Mouse (Mus musculus) liver, adult 2 months (tissue): ENCODE results near the gene Sap30l. TPM values are rescaled to one million over a fixed set of nuclear protein-coding genes. Genes with fewer than 3 reads are reported as not detected.

ENCODE experiments used
- DNase-seq: peaks from one replicate; pipeline ENCODE4 v3.0.0-alpha.2; 2011; ENCODE audit warnings: low read depth, low spot score; ENCODE audit errors: extremely low read depth
- H3K27ac ChIP-seq: fragments of 200-500 bp; replicated peaks from 2 replicates; pipeline ENCODE4 v1.5.1; 2012; ENCODE audit warnings: low read depth, mild to moderate bottlenecking, control low read depth, inconsistent platforms, low read length; ENCODE audit not compliant: insufficient read depth
- H3K27me3 ChIP-seq: fragments of 200-500 bp; 2 replicates; pipeline ENCODE4 v1.6.1; 2012; ENCODE audit warnings: mild to moderate bottlenecking, moderate library complexity, low read length, inconsistent platforms; ENCODE audit not compliant: control insufficient read depth, insufficient read depth
- H3K36me3 ChIP-seq: fragments of 200-500 bp; 2 replicates; pipeline ENCODE4 v1.6.1; 2012; ENCODE audit warnings: low read length, inconsistent platforms; ENCODE audit not compliant: control insufficient read depth, insufficient read depth
- H3K4me1 ChIP-seq: fragments of 200-500 bp; 2 replicates; pipeline ENCODE4 v1.6.1; 2011; ENCODE audit warnings: low read length; ENCODE audit not compliant: control insufficient read depth, insufficient read depth
- H3K4me3 ChIP-seq: fragments of 200-500 bp; 2 replicates; pipeline ENCODE4 v1.5.1; 2011; ENCODE audit warnings: low read depth, mild to moderate bottlenecking, control low read depth, low read length, moderate library complexity; ENCODE audit not compliant: insufficient read depth
- H3K79me2 ChIP-seq: fragments of 200-500 bp; 2 replicates; pipeline ENCODE4 v1.6.1; 2012; ENCODE audit warnings: inconsistent platforms, mild to moderate bottlenecking, low read length, moderate library complexity; ENCODE audit not compliant: control insufficient read depth, insufficient read depth
- H3K9ac ChIP-seq: fragments of 200-500 bp; 2 replicates; pipeline ENCODE4 v1.6.1; 2012; ENCODE audit warnings: low read depth, mild to moderate bottlenecking, control low read depth, inconsistent platforms, low read length
- CTCF ChIP-seq: fragments of 200-500 bp; IDR thresholded peaks from 2 replicates; pipeline ENCODE4 v1.5.1; 2011; ENCODE audit warnings: low read depth, low read length, control low read depth
- POLR2A ChIP-seq: fragments of 200-500 bp; IDR thresholded peaks from 2 replicates; pipeline ENCODE4 v1.6.1; 2011; ENCODE audit warnings: low read length, control low read depth; ENCODE audit not compliant: insufficient read depth; ENCODE audit errors: extremely low read depth
- WGBS: fragments of 180-500 bp; shearing (Covaris S2); methylation state at CpG from one replicate; pipeline ENCODE4 v1.1.7; 2018; 5-methylcytosine and 5-hydroxymethylcytosine counted together
- polyA plus RNA-seq: library from polyadenylated mRNA; depleted of rRNA; stranded (reverse); fragments of >200 nt; gene quantifications from 2 replicates; pipeline ENCODE4 v1.2.3, GENCODE M21; 2012
- total RNA-seq: library from RNA; depleted of rRNA; stranded (reverse); fragments of >200 nt; gene quantifications from 2 replicates; pipeline ENCODE4 v1.2.3, GENCODE M21; 2014

Gene Sap30l
- total and polyA plus RNA-seq, 2 experiments = 22.4 to 24.5 TPM

DNA sequence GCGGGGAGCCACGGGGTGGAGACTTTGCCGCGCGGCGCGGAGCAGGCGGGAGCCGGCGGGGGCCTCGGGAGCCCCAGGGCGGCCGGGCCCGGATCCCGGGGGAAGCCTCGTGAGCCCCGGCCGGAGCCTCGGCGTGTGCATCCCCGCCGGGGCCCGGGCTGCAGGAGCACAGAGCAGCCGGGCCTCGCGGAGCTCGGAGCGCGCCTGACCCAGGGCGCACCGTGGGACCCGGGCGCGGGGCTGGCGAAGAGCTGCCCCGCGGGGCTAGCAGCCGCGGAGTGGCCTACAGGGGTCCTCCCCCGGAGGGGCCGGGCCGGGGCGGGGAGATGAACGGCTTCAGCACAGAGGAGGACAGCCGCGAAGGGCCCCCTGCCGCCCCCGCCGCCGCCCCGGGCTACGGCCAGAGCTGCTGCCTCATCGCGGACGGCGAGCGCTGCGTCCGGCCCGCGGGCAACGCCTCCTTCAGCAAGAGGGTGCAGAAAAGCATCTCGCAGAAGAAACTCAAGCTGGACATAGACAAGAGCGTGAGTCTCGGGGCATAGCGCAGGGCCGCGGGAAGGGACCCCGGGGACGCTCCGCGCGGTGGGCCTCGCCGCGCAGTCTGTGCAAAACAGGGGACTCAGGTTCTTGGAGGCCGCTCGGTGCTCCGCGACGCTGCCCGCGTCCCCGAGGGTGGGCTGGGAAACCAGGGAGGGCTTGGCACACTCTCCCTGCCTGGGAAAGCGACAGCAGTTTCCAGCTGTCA, 501 bp downstream of the Sap30l start:
- peak overlapping the region; percentile 86 for H3K9ac ChIP-seq
- H3K27me3 ChIP-seq = no peaks in the 10 kb centered on the region
- peak; percentile 13 for DNase-seq
- no peaks in the 10 kb centered on the region for H3K36me3 ChIP-seq
- H3K27ac ChIP-seq = no peak overlapping the region
- peaks cover 11% of the 10 kb centered on the region for H3K79me2 ChIP-seq
- peak overlapping the region; percentile 91 for H3K4me3 ChIP-seq
- peaks cover 6% of the 10 kb centered on the region; the same call in 1 of the 2 replicates for H3K4me1 ChIP-seq
- under 1% methylated on average over 84 of the region's 85 CpGs for WGBS
- TF ChIP-seq CTCF (no peak), POLR2A (no peak)

GRCm38 (mm10) chr11:57802511-57802870, 1.1 kb downstream of the Sap30l start:
- 2% methylated on average over 18 of the region's 18 CpGs for WGBS
- no peaks in the 10 kb centered on the region for H3K27me3 ChIP-seq

DNA sequence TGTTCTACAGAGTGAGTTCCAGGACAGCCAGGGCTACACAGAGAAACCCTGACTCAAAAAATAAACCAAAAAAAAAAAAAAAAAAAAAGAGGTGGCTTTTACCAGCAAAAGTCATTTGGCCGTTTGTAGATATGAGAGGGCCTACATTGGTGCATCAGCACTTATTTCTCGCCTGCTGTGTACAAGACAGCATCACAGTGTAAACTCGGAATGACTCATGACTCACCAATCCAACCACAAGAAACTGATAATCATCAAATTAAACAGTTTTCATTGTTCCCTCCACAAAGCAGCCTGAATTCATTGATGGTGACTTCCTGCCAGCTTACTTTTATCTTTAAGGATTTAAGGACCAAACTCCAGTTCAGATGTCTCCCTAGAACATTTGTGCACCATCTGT, 3.6 kb downstream of the Sap30l start:
- DNase-seq = no peak
- Histone ChIP-seq H3K9ac (no peak overlapping the region), H3K79me2 (peaks cover 11% of the 10 kb centered on the region), H3K4me3 (no peak overlapping the region), H3K27ac (no peak overlapping the region), H3K27me3 (no peaks in the 10 kb centered on the region), H3K4me1 (peaks cover 6% of the 10 kb centered on the region; the same call in 1 of the 2 replicates), H3K36me3 (peaks cover 5% of the 10 kb centered on the region)
- TF ChIP-seq POLR2A = no peak
- WGBS = 78% methylated on average over 3 of the region's 3 CpGs

More at GRCm38 (mm10) chr11:57802511-57802870, 1.1 kb downstream of the Sap30l start:
- H3K79me2 ChIP-seq = peaks cover 11% of the 10 kb centered on the region
- H3K4me1 ChIP-seq = peaks cover 6% of the 10 kb centered on the region; the same call in 1 of the 2 replicates
- H3K36me3 ChIP-seq = no peaks in the 10 kb centered on the region
- no peak overlapping the region for H3K27ac ChIP-seq
- peak overlapping the region; percentile 91 for H3K4me3 ChIP-seq
- peak overlapping the region; percentile 86 for H3K9ac ChIP-seq
- no peak for TF ChIP-seq CTCF
- no peak for TF ChIP-seq POLR2A
- DNase-seq = peak; percentile 6

- WGBS = 92% methylated on average over 17 of the region's 17 CpGs
- no peak for TF ChIP-seq POLR2A
- no peak for TF ChIP-seq CTCF
- Histone ChIP-seq H3K4me1 (no peaks in the 10 kb centered on the region), H3K79me2 (no peaks in the 10 kb centered on the region), H3K9ac (no peak overlapping the region), H3K27me3 (no peaks in the 10 kb centered on the region), H3K4me3 (no peak overlapping the region), H3K27ac (no peak overlapping the region), H3K36me3 (peaks cover 5% of the 10 kb centered on the region)
- DNase-seq = peak; percentile 4
Measured at GRCm38 (mm10) chr11:57809017-57809731, 7.7 kb downstream of the Sap30l start.

DNA sequence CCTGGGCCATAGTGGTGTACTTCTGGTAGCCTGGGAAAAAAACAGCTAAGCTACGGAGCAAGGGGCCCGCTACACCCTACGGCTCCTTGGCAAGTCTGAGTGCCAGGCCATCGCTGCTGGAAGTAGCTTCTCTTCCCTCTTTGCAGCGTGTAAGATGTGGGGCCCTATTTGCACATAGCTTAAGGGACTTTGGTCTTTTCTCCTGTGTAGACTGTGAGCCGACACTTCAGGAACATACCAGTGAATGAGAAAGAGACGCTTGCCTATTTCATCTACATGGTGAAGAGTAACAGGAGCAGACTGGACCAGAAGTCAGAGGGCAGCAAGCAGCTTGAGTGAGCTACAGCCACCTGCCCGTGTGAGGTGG, 8.3 kb downstream of the Sap30l start:
- Histone ChIP-seq H3K4me3 (no peak overlapping the region), H3K9ac (no peak overlapping the region), H3K79me2 (no peaks in the 10 kb centered on the region), H3K4me1 (no peaks in the 10 kb centered on the region), H3K27ac (no peak overlapping the region), H3K36me3 (peaks cover 5% of the 10 kb centered on the region), H3K27me3 (no peaks in the 10 kb centered on the region)
- no peak for DNase-seq
- TF ChIP-seq POLR2A (no peak), CTCF (no peak)
- 93% methylated on average over 8 of the region's 8 CpGs for WGBS

GRCm38 (mm10) chr11:57811006-57811405, 9.6 kb downstream of the Sap30l start:
- 71% methylated on average over 7 of the region's 7 CpGs for WGBS
- H3K36me3 ChIP-seq = peaks cover 5% of the 10 kb centered on the region
- no peak overlapping the region for H3K4me3 ChIP-seq
- H3K79me2 ChIP-seq = no peaks in the 10 kb centered on the region
- no peaks in the 10 kb centered on the region for H3K27me3 ChIP-seq
- no peaks in the 10 kb centered on the region for H3K4me1 ChIP-seq
- H3K27ac ChIP-seq = no peak overlapping the region
- TF ChIP-seq POLR2A (no peak), CTCF (no peak)
- H3K9ac ChIP-seq = no peak overlapping the region
- no peak for DNase-seq
